Mouse (Mus musculus): ENCODE data around the gene Bcl2l13. TPM values are rescaled to one million over a fixed set of nuclear protein-coding genes. Genes with fewer than 3 reads are reported as not detected.

Bcl2l13 gene
- polyA plus RNA-seq, 1 experiment: 22.6 TPM

DNA sequence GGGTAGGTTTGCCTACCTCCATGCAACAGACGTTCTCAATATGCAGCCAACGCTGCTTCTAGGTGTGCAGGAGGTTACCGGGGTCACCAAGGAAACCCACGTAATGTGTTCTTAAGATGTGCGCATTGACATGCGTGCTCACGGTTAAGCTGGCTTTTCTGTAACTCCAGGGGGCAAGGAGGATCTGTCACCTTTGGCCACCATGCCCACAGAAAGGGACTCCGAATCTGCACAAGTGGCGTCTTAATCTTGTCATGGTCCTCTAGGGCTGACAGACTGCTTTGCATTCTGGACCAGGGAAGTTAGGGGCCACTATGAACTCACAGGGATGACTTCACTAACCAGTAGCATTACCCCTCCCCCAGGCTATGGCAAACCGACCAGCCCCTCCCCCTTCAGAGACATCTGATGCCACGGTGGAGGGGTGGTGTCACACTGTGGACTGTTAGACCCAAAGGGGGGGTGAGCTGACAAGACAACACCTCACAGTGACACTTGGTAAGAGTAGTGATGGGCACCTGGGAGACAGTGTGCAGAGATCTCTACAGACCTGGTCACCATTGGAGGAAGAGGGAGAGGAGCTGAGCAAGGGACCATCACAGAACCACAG, 102.1 kb downstream of the Bcl2l13 start:
- Histone ChIP-seq H3K27ac (ENCODE audit: insufficient read depth, low read length) (no peak overlapping the region), H3K4me1 (ENCODE audit: control insufficient read depth, insufficient read depth, low read length) (no peaks in the 10 kb centered on the region), H3K4me3 (ENCODE audit: insufficient read depth, low read length) (no peak overlapping the region)
- TF ChIP-seq POLR2A (IDR thresholded peaks at IDR 0.05; ENCODE audit: extremely low read depth, insufficient read depth, low read length) (no peak), CTCF (IDR thresholded peaks at IDR 0.05; ENCODE audit: extremely low read depth, insufficient read depth, low read length) (no peak)

DNA sequence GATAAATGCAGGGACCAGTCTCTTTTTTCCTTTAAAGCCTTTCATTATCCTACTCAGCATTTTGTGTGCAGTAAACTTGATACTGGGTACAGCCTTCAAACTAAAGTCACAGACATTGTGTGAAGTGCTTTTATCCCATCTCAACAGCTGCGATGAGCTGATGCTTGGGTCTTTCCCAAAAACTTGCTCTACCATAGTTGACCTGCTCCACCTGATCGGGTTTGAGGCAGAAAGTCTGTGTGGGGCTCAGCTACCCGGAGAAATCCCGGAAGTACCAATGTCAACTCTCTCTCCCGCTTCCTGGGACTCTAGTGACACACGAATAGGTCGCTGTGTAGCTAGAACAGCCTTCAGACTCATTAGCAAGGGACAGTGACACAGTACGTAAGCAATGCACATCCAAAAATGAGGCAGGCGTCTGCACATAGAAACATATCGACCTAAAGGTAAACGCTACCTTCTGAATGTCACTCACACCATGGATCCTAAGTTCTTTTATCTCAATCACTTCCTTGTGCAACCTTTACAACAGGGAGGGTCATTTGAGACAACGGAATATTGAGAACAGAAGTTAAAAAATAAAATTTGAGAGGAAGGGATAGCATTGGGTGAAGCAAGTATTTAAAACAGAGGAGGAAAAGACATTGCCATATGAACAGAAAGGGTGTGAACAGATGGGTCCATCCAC, 102.9 kb downstream of the Bcl2l13 start:
- TF ChIP-seq CTCF (IDR thresholded peaks at IDR 0.05; ENCODE audit: extremely low read depth, insufficient read depth, low read length) (no peak), POLR2A (IDR thresholded peaks at IDR 0.05; ENCODE audit: extremely low read depth, insufficient read depth, low read length) (no peak)
- Histone ChIP-seq H3K27ac (ENCODE audit: insufficient read depth, low read length) (no peak overlapping the region), H3K4me1 (ENCODE audit: control insufficient read depth, insufficient read depth, low read length) (no peaks in the 10 kb centered on the region), H3K4me3 (ENCODE audit: insufficient read depth, low read length) (no peak overlapping the region)

DNA sequence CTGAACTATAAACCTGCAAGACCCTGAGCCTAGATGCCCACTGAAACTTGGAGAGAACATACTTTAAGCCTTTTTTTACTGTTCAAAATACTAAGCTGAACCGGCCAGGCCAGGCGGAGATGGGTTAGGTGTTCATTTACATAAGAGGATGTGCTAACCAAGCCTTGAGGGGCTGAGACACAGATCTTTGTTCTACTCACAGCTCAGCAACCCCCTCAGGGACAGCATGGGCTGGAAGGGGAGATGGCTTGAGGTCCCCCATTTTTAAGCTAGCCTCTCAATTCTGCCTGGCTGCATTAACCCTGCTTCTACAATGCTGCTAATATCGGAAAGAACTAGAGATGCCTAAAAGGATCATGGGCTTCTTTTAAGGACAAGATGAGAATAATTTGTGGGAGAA, 103.8 kb downstream of the Bcl2l13 start:
- no peak for TF ChIP-seq POLR2A (IDR thresholded peaks at IDR 0.05; ENCODE audit: extremely low read depth, insufficient read depth, low read length)
- no peak for TF ChIP-seq CTCF (IDR thresholded peaks at IDR 0.05; ENCODE audit: extremely low read depth, insufficient read depth, low read length)
- Histone ChIP-seq H3K4me3 (ENCODE audit: insufficient read depth, low read length) (no peak overlapping the region), H3K4me1 (ENCODE audit: control insufficient read depth, insufficient read depth, low read length) (no peaks in the 10 kb centered on the region), H3K27ac (ENCODE audit: insufficient read depth, low read length) (no peak overlapping the region)

DNA sequence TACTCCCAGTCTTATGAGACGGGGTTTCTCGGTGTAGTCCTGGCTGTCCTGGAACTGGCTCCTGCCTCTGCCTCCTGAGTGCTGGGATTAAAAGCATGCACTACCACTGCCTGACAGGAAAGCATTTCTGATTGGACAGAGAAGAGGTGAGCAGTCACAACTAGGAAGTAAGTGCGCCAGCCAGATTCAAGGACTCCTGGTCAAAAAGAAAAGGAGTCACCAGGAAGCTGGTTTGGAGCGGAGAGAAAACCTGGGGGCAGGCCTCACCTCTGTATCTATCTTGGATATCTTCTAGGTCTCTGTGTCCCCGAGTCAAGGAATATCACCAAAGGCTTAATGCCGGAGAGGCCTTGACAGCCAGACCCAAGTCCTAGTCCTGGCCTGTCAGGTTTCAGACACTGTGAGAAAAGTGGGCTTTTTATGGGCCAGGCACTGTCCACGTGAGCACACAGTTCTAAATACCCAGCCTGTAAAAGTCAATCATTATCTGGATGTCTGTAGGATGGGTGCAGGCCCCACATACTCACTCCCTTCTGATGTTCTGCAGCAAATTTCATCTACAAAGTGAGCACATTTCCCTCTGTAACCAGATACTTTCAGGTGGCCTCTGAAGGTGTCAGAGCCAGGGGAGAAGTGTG, 104.6 kb downstream of the Bcl2l13 start:
- Histone ChIP-seq H3K4me3 (ENCODE audit: insufficient read depth, low read length) (no peak overlapping the region), H3K4me1 (ENCODE audit: control insufficient read depth, insufficient read depth, low read length) (no peaks in the 10 kb centered on the region), H3K27ac (ENCODE audit: insufficient read depth, low read length) (no peak overlapping the region)
- TF ChIP-seq POLR2A (IDR thresholded peaks at IDR 0.05; ENCODE audit: extremely low read depth, insufficient read depth, low read length): no peak
- no peak for TF ChIP-seq CTCF (IDR thresholded peaks at IDR 0.05; ENCODE audit: extremely low read depth, insufficient read depth, low read length)

- Histone ChIP-seq H3K4me3 (ENCODE audit: insufficient read depth, low read length) (no peak overlapping the region), H3K27ac (ENCODE audit: insufficient read depth, low read length) (no peak overlapping the region), H3K4me1 (ENCODE audit: control insufficient read depth, insufficient read depth, low read length) (no peaks in the 10 kb centered on the region)
- TF ChIP-seq POLR2A (IDR thresholded peaks at IDR 0.05; ENCODE audit: extremely low read depth, insufficient read depth, low read length) (no peak), CTCF (IDR thresholded peaks at IDR 0.05; ENCODE audit: extremely low read depth, insufficient read depth, low read length) (no peak)
Measured at GRCm38 (mm10) chr6:120941084-120941481, 105.1 kb downstream of the Bcl2l13 start.

- no peak overlapping the region for H3K27ac ChIP-seq (ENCODE audit: insufficient read depth, low read length)
- no peaks in the 10 kb centered on the region for H3K4me1 ChIP-seq (ENCODE audit: control insufficient read depth, insufficient read depth, low read length)
- no peak for TF ChIP-seq POLR2A (IDR thresholded peaks at IDR 0.05; ENCODE audit: extremely low read depth, insufficient read depth, low read length)
- TF ChIP-seq CTCF (IDR thresholded peaks at IDR 0.05; ENCODE audit: extremely low read depth, insufficient read depth, low read length): no peak
- H3K4me3 ChIP-seq (ENCODE audit: insufficient read depth, low read length): no peak overlapping the region
Measured at GRCm38 (mm10) chr6:120941575-120941974, 105.6 kb downstream of the Bcl2l13 start.

Other genes with a start within 250 kb of the Bcl2l13 start
- 2.3 and 2.5 TPM in 2 replicates for gene Cecr2, start 169.8 kb upstream of the Bcl2l13 start, polyA plus RNA-seq (2012; rRNA removed)
- gene Slc25a18, start 62.6 kb upstream of the Bcl2l13 start, polyA plus RNA-seq (2012; rRNA removed): 124 and 139 TPM in 2 replicates
- gene Atp6v1e1, start 13.4 kb upstream of the Bcl2l13 start, polyA plus RNA-seq (2012; rRNA removed): 596 and 605 TPM in 2 replicates
- 12.7 and 13.1 TPM in 2 replicates for gene Bid, start 80.6 kb downstream of the Bcl2l13 start, polyA plus RNA-seq (2012; rRNA removed)

Data from cortical plate, adult 2 months (tissue).